Mouse (Mus musculus) ES-E14 (cell line): ENCODE data around the gene Il1b. TPM values are rescaled to one million over a fixed set of nuclear protein-coding genes. Genes with fewer than 3 reads are reported as not detected.

Experiments
- DNase-seq: peaks from one replicate; pipeline ENCODE4 v3.0.0-alpha.2; 2013; ENCODE audit warnings: low read depth, low spot score
- H3K27ac ChIP-seq: 2 replicates; pipeline ENCODE4 v1.5.1; 2012; ENCODE audit warnings: low read depth, mild to moderate bottlenecking, low read length, moderate library complexity, mixed read lengths; ENCODE audit not compliant: poor library complexity, insufficient read depth, severe bottlenecking
- H3K36me3 ChIP-seq: 2 replicates; pipeline ENCODE4 v1.6.1; 2012; ENCODE audit warnings: mild to moderate bottlenecking, low read length, moderate library complexity, mixed read lengths; ENCODE audit not compliant: control insufficient read depth, poor library complexity, insufficient read depth, severe bottlenecking
- H3K4me1 ChIP-seq, 2 experiments: fragments of 150-350 bp in 1 of 2; sonication (generic) in 1 of 2; 2 replicates each; pipeline ENCODE4 v1.6.1; 2012; ENCODE audit warnings: low read length in 2 of 2, mild to moderate bottlenecking in 1 of 2, mixed read lengths in 1 of 2; ENCODE audit not compliant: control insufficient read depth in 2 of 2, insufficient read depth in 2 of 2, poor library complexity in 1 of 2
- H3K4me3 ChIP-seq, 2 experiments: fragments of 150-350 bp in 1 of 2; sonication (generic) in 1 of 2; 2 replicates each; pipeline ENCODE4 v1.5.1; 2012; ENCODE audit warnings: low read length in 2 of 2, low read depth in 1 of 2, mild to moderate bottlenecking in 1 of 2, mixed read lengths in 1 of 2; ENCODE audit not compliant: insufficient read depth in 1 of 2, poor library complexity in 1 of 2, severe bottlenecking in 1 of 2
- H3K9ac ChIP-seq: 2 replicates; pipeline ENCODE4 v1.6.1; 2012; ENCODE audit warnings: low read depth, mild to moderate bottlenecking, low read length, mixed read lengths; ENCODE audit not compliant: poor library complexity, insufficient read depth, severe bottlenecking
- H3K9me3 ChIP-seq: fragments of 150-350 bp; sonication (generic); 2 replicates; pipeline ENCODE4 v1.6.1; 2012; ENCODE audit warnings: low read depth, mild to moderate bottlenecking, low read length; ENCODE audit not compliant: control insufficient read depth, insufficient read depth
- CHD2 ChIP-seq: IDR thresholded peaks from 2 replicates; pipeline ENCODE4 v1.6.1; 2014; ENCODE audit warnings: mild to moderate bottlenecking, low read depth, low read length, inconsistent platforms
- HCFC1 ChIP-seq: IDR thresholded peaks from 2 replicates; pipeline ENCODE4 v1.6.1; 2012; ENCODE audit warnings: low read length, inconsistent platforms, borderline replicate concordance; ENCODE audit not compliant: insufficient read depth
- MAFK ChIP-seq: IDR thresholded peaks from 2 replicates; pipeline ENCODE4 v1.6.1; 2014; ENCODE audit warnings: mild to moderate bottlenecking, low read depth, low read length, inconsistent platforms; ENCODE audit not compliant: insufficient read depth
- ZC3H11A ChIP-seq: IDR thresholded peaks from 2 replicates; pipeline ENCODE4 v1.6.1; 2012; ENCODE audit warnings: low read depth, mild to moderate bottlenecking, inconsistent platforms, low read length, borderline replicate concordance
- ZNF384 ChIP-seq: IDR thresholded peaks from 2 replicates; pipeline ENCODE4 v1.6.1; 2012; ENCODE audit warnings: low read depth, low read length, inconsistent platforms
- in situ Hi-C, 2 experiments: fragments of 600-800 bp; cut with MboI; formaldehyde crosslinking; loops; one replicate each; pipeline ENCODE4 v1.15.1; 2025; ENCODE audit warnings: low sequenced_read_pairs in 2 of 2, inconsistent platforms in 1 of 2; ENCODE audit not compliant: unreplicated experiment in 2 of 2
- total RNA-seq: library from RNA; depleted of rRNA; stranded (reverse); fragments of 300-350 nt; gene quantifications from 2 replicates; pipeline ENCODE4 v1.2.3, GENCODE M21; 2012

Gene Il1b
- total RNA-seq, 1 experiment: not detected

- Histone ChIP-seq H3K4me3 (no peak overlapping the region), H3K36me3 (no peaks in the 10 kb centered on the region), H3K9ac (no peak overlapping the region), H3K9me3 (no peaks in the 10 kb centered on the region), H3K27ac (no peak overlapping the region), H3K4me1 (no peaks in the 10 kb centered on the region)
- DNase-seq: no peak
- in situ Hi-C loops: no loop called here
- no peak for TF ChIP-seq MAFK
- TF ChIP-seq HCFC1: no peak
- no peak for TF ChIP-seq CHD2
- no peak for TF ChIP-seq ZNF384
Observed at GRCm38 (mm10) chr2:129390161-129390560, 19.2 kb upstream of the Il1b start.

GRCm38 (mm10) chr2:129389323-129389722 lies 18.4 kb upstream of the Il1b start:
- Histone ChIP-seq H3K36me3 (no peaks in the 10 kb centered on the region), H3K27ac (no peak overlapping the region), H3K9me3 (no peaks in the 10 kb centered on the region), H3K4me1 (no peaks in the 10 kb centered on the region), H3K9ac (no peak overlapping the region), H3K4me3 (no peak overlapping the region)
- DNase-seq: no peak
- in situ Hi-C loops: no loop called here
- TF ChIP-seq HCFC1 (no peak), MAFK (no peak), ZC3H11A (no peak), CHD2 (no peak), ZNF384 (no peak)

- no peak for DNase-seq
- Histone ChIP-seq H3K9ac (no peak overlapping the region), H3K4me3 (no peak overlapping the region), H3K27ac (no peak overlapping the region), H3K36me3 (no peaks in the 10 kb centered on the region), H3K4me1 (no peaks in the 10 kb centered on the region), H3K9me3 (no peaks in the 10 kb centered on the region)
- in situ Hi-C loops: no loop called here
- TF ChIP-seq ZC3H11A (no peak), HCFC1 (no peak), MAFK (no peak), ZNF384 (no peak), CHD2 (no peak)
Observed at GRCm38 (mm10) chr2:129385331-129385730, 14.4 kb upstream of the Il1b start.

GRCm38 (mm10) chr2:129384272-129384660 lies 13.3 kb upstream of the Il1b start:
- Histone ChIP-seq H3K9me3 (no peaks in the 10 kb centered on the region), H3K4me1 (no peaks in the 10 kb centered on the region), H3K27ac (no peak overlapping the region), H3K4me3 (no peak overlapping the region), H3K36me3 (no peaks in the 10 kb centered on the region), H3K9ac (no peak overlapping the region)
- no peak for DNase-seq
- TF ChIP-seq CHD2 (no peak), MAFK (no peak), HCFC1 (no peak), ZC3H11A (no peak), ZNF384 (no peak)
- in situ Hi-C loops: no loop called here

- in situ Hi-C loops: no loop called here
- TF ChIP-seq HCFC1 (no peak), ZC3H11A (no peak), MAFK (no peak), CHD2 (no peak), ZNF384 (no peak)
- H3K4me3 ChIP-seq: no peak overlapping the region
- no peaks in the 10 kb centered on the region for H3K4me1 ChIP-seq
- no peaks in the 10 kb centered on the region for H3K36me3 ChIP-seq
- no peak overlapping the region for H3K27ac ChIP-seq
- DNase-seq: no peak
- H3K9me3 ChIP-seq: no peaks in the 10 kb centered on the region
- H3K9ac ChIP-seq: no peak overlapping the region
Observed at GRCm38 (mm10) chr2:129383512-129384271, 12.8 kb upstream of the Il1b start.
